In the genomic region with DNA sequence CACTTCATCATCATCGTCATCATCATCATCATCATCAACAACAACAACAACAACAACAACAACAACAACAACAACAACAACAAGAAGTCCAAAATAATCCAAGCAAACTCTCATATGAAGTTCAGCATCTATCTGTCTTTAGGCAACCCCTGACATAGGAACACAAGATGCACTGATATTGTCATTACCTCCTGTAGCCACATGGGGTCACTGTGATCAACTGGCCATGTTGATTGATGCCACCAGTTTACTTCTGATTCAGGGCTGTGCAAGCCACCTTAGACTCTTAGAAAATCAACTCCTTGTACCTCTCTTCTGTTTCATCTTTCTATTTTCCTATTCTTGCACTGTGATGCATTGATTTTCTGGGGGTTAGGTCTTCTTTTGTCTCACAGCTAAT, we compare ENCODE assay signal across 8 mouse cellular contexts.
A peak's percentile ranks its signal among the peaks of the same experiment; 100 is the strongest.
DNase-seq lines count a peak whose midpoint lies in the region; ATAC-seq and TF ChIP-seq lines count a peak whose summit lies in the region.

No protein-coding gene starts in this region.

- no peaks in the 10 kb centered on the region for H3K9me3 ChIP-seq in hindbrain, embryonic 10.5 days
- no peaks in the 10 kb centered on the region for H3K9me3 ChIP-seq in hindbrain, embryonic 16.5 days (ENCODE audit: control insufficient read depth, low read length)
- H3K9me3 ChIP-seq in hindbrain, postnatal 0 days (ENCODE audit: low read length), result no peaks in the 10 kb centered on the region
- no peaks in the 10 kb centered on the region for H3K9me3 ChIP-seq in midbrain, embryonic 15.5 days

- H3K4me1 ChIP-seq in hindbrain, embryonic 10.5 days (replicated peaks), result no peaks in the 10 kb centered on the region
- H3K4me1 ChIP-seq in hindbrain, embryonic 16.5 days (ENCODE audit: control insufficient read depth, insufficient read depth, low read depth, low read length), result no peaks in the 10 kb centered on the region
- no peaks in the 10 kb centered on the region for H3K4me1 ChIP-seq in hindbrain, postnatal 0 days (ENCODE audit: insufficient read depth, low read length)
- no peaks in the 10 kb centered on the region for H3K4me1 ChIP-seq in midbrain, embryonic 15.5 days

- H3K4me2 ChIP-seq in hindbrain, embryonic 16.5 days (ENCODE audit: low read length), result no peak overlapping the region
- H3K4me2 ChIP-seq in hindbrain, postnatal 0 days (ENCODE audit: low read depth, low read length), result no peak overlapping the region
- H3K4me2 ChIP-seq in midbrain, embryonic 15.5 days, result no peak overlapping the region

- DNase-seq in hindbrain, embryonic 10.5 days (ENCODE audit: low spot score), result peak; percentile 50
- peak; percentile 65 for DNase-seq in adrenal gland, postnatal 10 days
- peak; percentile 47 for DNase-seq in embryo, embryonic 11.5 days (ENCODE audit: low read depth, low spot score)
- DNase-seq in hindbrain, postnatal 0 days (ENCODE audit: low spot score), result peak; percentile 77
- peak; percentile 68 to 72 for DNase-seq in left cerebral cortex, adult 18-20 months (ENCODE audit: low spot score in 2 of 2)
- peak; percentile 10 for DNase-seq in testis, postnatal 14 days (ENCODE audit: low spot score)

- WGBS in hindbrain, embryonic 10.5 days, result 12% methylated on average over 1 of the region's 1 CpGs
- 0% methylated on average over 1 of the region's 1 CpGs for WGBS in hindbrain, embryonic 16.5 days
- 16% methylated on average over 1 of the region's 1 CpGs for WGBS in hindbrain, postnatal 0 days
- WGBS in midbrain, embryonic 15.5 days, result 7% methylated on average over 1 of the region's 1 CpGs

- peak; percentile 86 for TF ChIP-seq CTCF in hindbrain, postnatal 0 days (IDR thresholded peaks at IDR 0.05; ENCODE audit: low read depth)

- no peak overlapping the region for H3K9ac ChIP-seq in hindbrain, embryonic 16.5 days (ENCODE audit: low read depth, low read length)
- H3K9ac ChIP-seq in hindbrain, postnatal 0 days (replicated peaks; ENCODE audit: low read length), result no peak overlapping the region
- H3K9ac ChIP-seq in midbrain, embryonic 15.5 days, result no peak overlapping the region

- H3K27me3 ChIP-seq in hindbrain, embryonic 10.5 days (ENCODE audit: insufficient read depth, poor library complexity, severe bottlenecking), result no peaks in the 10 kb centered on the region
- H3K27me3 ChIP-seq in hindbrain, embryonic 16.5 days (replicated peaks; ENCODE audit: control insufficient read depth, insufficient read depth, low read length), result no peaks in the 10 kb centered on the region
- H3K27me3 ChIP-seq in hindbrain, postnatal 0 days (ENCODE audit: insufficient read depth, low read length), result no peaks in the 10 kb centered on the region
- no peaks in the 10 kb centered on the region for H3K27me3 ChIP-seq in midbrain, embryonic 15.5 days (replicated peaks)

- ATAC-seq in hindbrain, embryonic 16.5 days, result no peak
- ATAC-seq in hindbrain, postnatal 0 days, result 0 out of 2 replicates have a peak, but pooled peaks have one; percentile 47
- ATAC-seq in midbrain, embryonic 15.5 days (replicated peaks), result peak; percentile 79; the same call in 1 of the 2 replicates

- no peaks in the 10 kb centered on the region for H3K36me3 ChIP-seq in hindbrain, embryonic 10.5 days
- no peaks in the 10 kb centered on the region for H3K36me3 ChIP-seq in hindbrain, embryonic 16.5 days (ENCODE audit: control insufficient read depth, insufficient read depth, low read length)
- no peaks in the 10 kb centered on the region for H3K36me3 ChIP-seq in hindbrain, postnatal 0 days (ENCODE audit: insufficient read depth, low read length)
- no peaks in the 10 kb centered on the region for H3K36me3 ChIP-seq in midbrain, embryonic 15.5 days (replicated peaks)

- no peak overlapping the region for H3K4me3 ChIP-seq in hindbrain, embryonic 10.5 days
- no peak overlapping the region for H3K4me3 ChIP-seq in hindbrain, embryonic 16.5 days (ENCODE audit: low read length)
- no peak overlapping the region for H3K4me3 ChIP-seq in hindbrain, postnatal 0 days (ENCODE audit: low read length)
- H3K4me3 ChIP-seq in midbrain, embryonic 15.5 days, result no peak overlapping the region

- no peak overlapping the region for H3K27ac ChIP-seq in hindbrain, embryonic 10.5 days
- no peak overlapping the region for H3K27ac ChIP-seq in hindbrain, embryonic 16.5 days (ENCODE audit: low read depth, low read length)
- H3K27ac ChIP-seq in hindbrain, postnatal 0 days, result no peak overlapping the region
- H3K27ac ChIP-seq in midbrain, embryonic 15.5 days, result no peak overlapping the region

Comparison
In these comparisons a context has a peak if more than half of its experiments do, and no peak if none do; other contexts are left out.
1. DNase-seq: peak in every context shown above with its lines; median percentile 77 in hindbrain, postnatal 0 days; 70 in left cerebral cortex, adult 18-20 months; 65 in adrenal gland, postnatal 10 days; 50 in hindbrain, embryonic 10.5 days; 47 in embryo, embryonic 11.5 days; 10 in testis, postnatal 14 days.